Mouse (Mus musculus): ENCODE data around the gene Rtp2. TPM values are rescaled to one million over a fixed set of nuclear protein-coding genes. Genes with fewer than 3 reads are reported as not detected.

Rtp2 gene
- total and polyA plus RNA-seq, 2 experiments from 2014 or later, result 0.56 to 1.4 TPM

GRCm38 (mm10) chr16:23976196-23976595, 44.0 kb upstream of the Rtp2 start:
- H3K9me3 ChIP-seq (ENCODE audit: low read length), result no peaks in the 10 kb centered on the region
- peaks cover 19% of the 10 kb centered on the region for H3K27me3 ChIP-seq (ENCODE audit: insufficient read depth, low read length)
- no peak for ATAC-seq (ENCODE audit: low FRiP score)
- no peaks in the 10 kb centered on the region for H3K36me3 ChIP-seq (ENCODE audit: insufficient read depth, low read length)
- H3K4me3 ChIP-seq (ENCODE audit: low read depth, low read length), result no peak overlapping the region
- TF ChIP-seq CTCF (IDR thresholded peaks at IDR 0.05), result no peak
- 97% methylated on average over 2 of the region's 2 CpGs for WGBS
- 0 out of 2 replicates have a peak, but pooled peaks cover 4% of the 10 kb centered on the region for H3K4me1 ChIP-seq (ENCODE audit: insufficient read depth, low read length)
- no peak overlapping the region for H3K4me2 ChIP-seq (ENCODE audit: low read depth, low read length, poor library complexity, severe bottlenecking)
- H3K27ac ChIP-seq (ENCODE audit: low read depth, low read length), result no peak overlapping the region
- no peak overlapping the region for H3K9ac ChIP-seq (replicated peaks; ENCODE audit: low read length, poor library complexity, severe bottlenecking)
- no peak for DNase-seq (ENCODE audit: low spot score)

DNA sequence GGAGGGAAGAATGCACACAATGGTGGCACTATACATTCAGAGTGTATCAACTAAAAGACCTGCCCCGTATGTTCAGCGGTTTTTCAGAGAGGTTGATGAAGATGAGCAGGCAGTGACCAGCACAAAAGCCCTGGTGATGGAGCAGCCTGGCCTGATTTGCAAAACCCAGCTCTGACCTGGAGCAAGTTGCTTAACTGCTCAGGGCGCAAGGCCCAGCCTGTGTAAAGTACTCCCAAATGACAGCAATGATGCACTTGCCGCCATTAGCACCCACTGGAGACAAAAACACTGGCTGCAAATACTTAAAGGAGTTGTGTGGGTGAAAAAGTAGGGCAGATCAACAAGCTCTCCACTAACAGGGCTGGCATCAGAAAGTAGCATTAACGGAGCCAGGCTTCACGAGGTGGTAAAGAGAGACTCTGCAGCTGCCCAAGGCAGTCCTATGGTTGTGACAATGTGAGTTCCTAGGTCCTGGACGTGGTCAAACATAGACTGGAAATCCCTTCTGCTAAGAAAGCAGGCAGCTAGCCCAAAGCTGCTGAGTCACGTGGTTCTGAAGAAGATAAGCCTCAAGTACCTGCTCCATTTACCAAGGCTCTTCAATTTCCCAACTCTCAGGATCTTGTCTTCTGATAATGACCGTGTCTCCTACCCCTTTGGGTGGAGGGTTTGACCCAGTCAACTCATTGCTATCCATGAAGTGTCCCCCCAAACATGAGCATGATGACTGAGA, 41.6 kb upstream of the Rtp2 start:
- no peak for ATAC-seq (ENCODE audit: low FRiP score)
- no peak for TF ChIP-seq CTCF (IDR thresholded peaks at IDR 0.05)
- no peak overlapping the region for H3K4me3 ChIP-seq (ENCODE audit: low read depth, low read length)

GRCm38 (mm10) chr16:23972901-23973300, 40.7 kb upstream of the Rtp2 start:
- Histone ChIP-seq H3K4me2 (ENCODE audit: low read depth, low read length, poor library complexity, severe bottlenecking) (no peak overlapping the region), H3K27me3 (ENCODE audit: insufficient read depth, low read length) (no peaks in the 10 kb centered on the region), H3K9ac (replicated peaks; ENCODE audit: low read length, poor library complexity, severe bottlenecking) (no peak overlapping the region), H3K4me3 (ENCODE audit: low read depth, low read length) (no peak overlapping the region), H3K27ac (ENCODE audit: low read depth, low read length) (no peak overlapping the region), H3K9me3 (ENCODE audit: low read length) (no peaks in the 10 kb centered on the region), H3K4me1 (ENCODE audit: insufficient read depth, low read length) (no peaks in the 10 kb centered on the region), H3K36me3 (ENCODE audit: insufficient read depth, low read length) (no peaks in the 10 kb centered on the region)
- DNase-seq (ENCODE audit: low spot score) (no peak), ATAC-seq (ENCODE audit: low FRiP score) (no peak)
- 82% methylated on average over 11 of the region's 11 CpGs for WGBS
- TF ChIP-seq CTCF (IDR thresholded peaks at IDR 0.05), result no peak

More for the DNA sequence above, 41.6 kb upstream of the Rtp2 start:
- no peak overlapping the region for H3K27ac ChIP-seq (ENCODE audit: low read depth, low read length)
- no peaks in the 10 kb centered on the region for H3K4me1 ChIP-seq (ENCODE audit: insufficient read depth, low read length)
- no peak overlapping the region for H3K4me2 ChIP-seq (ENCODE audit: low read depth, low read length, poor library complexity, severe bottlenecking)
- H3K9me3 ChIP-seq (ENCODE audit: low read length), result no peaks in the 10 kb centered on the region
- no peak overlapping the region for H3K9ac ChIP-seq (replicated peaks; ENCODE audit: low read length, poor library complexity, severe bottlenecking)
- DNase-seq (ENCODE audit: low spot score), result no peak
- H3K27me3 ChIP-seq (ENCODE audit: insufficient read depth, low read length), result no peaks in the 10 kb centered on the region
- WGBS, result 92% methylated on average over 9 of the region's 9 CpGs
- H3K36me3 ChIP-seq (ENCODE audit: insufficient read depth, low read length), result no peaks in the 10 kb centered on the region

DNA sequence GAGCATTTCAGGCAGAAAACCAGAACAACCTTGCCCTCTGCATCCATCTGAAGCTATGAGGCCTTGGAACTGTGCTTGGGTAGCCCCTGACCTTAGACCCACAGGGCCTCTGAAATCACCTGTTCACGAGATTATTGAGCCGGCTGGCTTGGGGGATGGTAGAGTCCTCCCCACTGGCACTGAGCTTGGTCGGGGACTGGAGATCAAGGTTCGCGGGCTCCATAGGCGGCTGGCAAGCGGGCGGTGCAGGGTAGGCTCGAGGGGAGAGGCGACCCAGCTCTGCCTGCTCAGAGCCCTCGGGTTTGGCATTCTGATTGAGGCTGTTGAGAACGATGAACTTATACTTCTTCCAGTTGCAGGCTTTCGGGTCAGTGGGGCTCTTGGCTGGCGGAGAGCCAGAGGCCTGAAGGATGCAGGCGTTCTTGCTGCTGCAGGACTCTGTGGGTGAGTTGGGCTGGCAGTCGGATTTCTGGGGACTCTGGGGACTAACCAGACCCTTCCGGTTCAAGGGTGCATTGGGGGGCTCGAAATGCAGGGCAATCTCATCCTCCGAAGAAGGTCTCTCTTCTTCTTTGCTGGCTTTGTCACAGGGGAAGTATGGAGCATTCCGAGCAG, 40.0 kb upstream of the Rtp2 start:
- no peak for TF ChIP-seq CTCF (IDR thresholded peaks at IDR 0.05)
- H3K4me1 ChIP-seq (ENCODE audit: insufficient read depth, low read length), result no peaks in the 10 kb centered on the region
- H3K4me3 ChIP-seq (ENCODE audit: low read depth, low read length), result no peak overlapping the region
- no peak overlapping the region for H3K9ac ChIP-seq (replicated peaks; ENCODE audit: low read length, poor library complexity, severe bottlenecking)
- no peak for ATAC-seq (ENCODE audit: low FRiP score)
- no peaks in the 10 kb centered on the region for H3K27me3 ChIP-seq (ENCODE audit: insufficient read depth, low read length)
- no peaks in the 10 kb centered on the region for H3K9me3 ChIP-seq (ENCODE audit: low read length)
- H3K36me3 ChIP-seq (ENCODE audit: insufficient read depth, low read length), result no peaks in the 10 kb centered on the region
- 80% methylated on average over 20 of the region's 20 CpGs for WGBS
- H3K27ac ChIP-seq (ENCODE audit: low read depth, low read length), result no peak overlapping the region
- no peak overlapping the region for H3K4me2 ChIP-seq (ENCODE audit: low read depth, low read length, poor library complexity, severe bottlenecking)
- no peak for DNase-seq (ENCODE audit: low spot score)

DNA sequence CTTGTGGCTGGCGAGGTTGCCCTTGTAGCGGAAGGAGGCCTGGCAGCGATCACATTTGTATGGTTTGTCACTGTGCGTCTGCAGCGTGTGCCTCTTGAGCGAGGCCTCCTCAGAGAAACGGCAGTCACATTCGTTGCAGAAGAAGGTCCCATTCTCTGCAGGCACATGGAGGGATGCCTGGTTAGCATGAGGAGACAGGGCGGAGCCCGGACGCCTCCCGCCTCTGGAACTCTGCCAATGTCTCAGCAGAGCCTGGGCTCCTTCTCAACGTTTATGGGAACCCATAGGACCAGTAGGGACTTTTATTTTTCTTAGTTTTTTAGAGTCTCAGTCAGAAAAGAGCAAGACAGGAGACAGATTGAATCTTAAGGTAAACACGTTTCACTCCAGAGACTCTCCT, 37.7 kb upstream of the Rtp2 start:
- H3K36me3 ChIP-seq (ENCODE audit: insufficient read depth, low read length), result no peaks in the 10 kb centered on the region
- H3K4me2 ChIP-seq (ENCODE audit: low read depth, low read length, poor library complexity, severe bottlenecking), result no peak overlapping the region
- DNase-seq (ENCODE audit: low spot score) (no peak), ATAC-seq (ENCODE audit: low FRiP score) (no peak)
- H3K27ac ChIP-seq (ENCODE audit: low read depth, low read length), result no peak overlapping the region
- no peaks in the 10 kb centered on the region for H3K27me3 ChIP-seq (ENCODE audit: insufficient read depth, low read length)
- H3K9me3 ChIP-seq (ENCODE audit: low read length), result no peaks in the 10 kb centered on the region
- WGBS, result 82% methylated on average over 14 of the region's 14 CpGs
- no peak overlapping the region for H3K9ac ChIP-seq (replicated peaks; ENCODE audit: low read length, poor library complexity, severe bottlenecking)
- H3K4me3 ChIP-seq (ENCODE audit: low read depth, low read length), result no peak overlapping the region
- no peaks in the 10 kb centered on the region for H3K4me1 ChIP-seq (ENCODE audit: insufficient read depth, low read length)
- no peak for TF ChIP-seq CTCF (IDR thresholded peaks at IDR 0.05)

DNA sequence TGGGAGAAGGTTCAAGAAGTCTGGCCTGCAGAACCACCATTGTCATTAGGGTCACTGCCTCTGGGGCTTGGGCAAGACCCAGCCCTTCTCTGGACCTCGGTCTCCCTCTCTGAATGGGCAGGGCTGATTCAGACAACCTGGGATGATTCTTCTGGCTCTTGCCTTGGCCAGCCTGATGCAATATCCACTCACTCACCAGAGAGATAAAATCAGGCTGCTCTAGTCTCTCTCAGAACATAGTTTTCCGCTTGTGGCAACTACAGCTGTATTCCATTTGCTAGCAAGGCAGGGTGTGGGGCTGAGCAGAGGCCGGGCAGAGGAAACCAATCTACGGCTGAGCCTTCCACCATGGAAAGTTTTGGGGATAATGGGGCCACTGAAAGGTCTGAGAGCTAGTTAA, 36.7 kb upstream of the Rtp2 start:
- DNase-seq (ENCODE audit: low spot score) (no peak), ATAC-seq (ENCODE audit: low FRiP score) (no peak)
- no peak overlapping the region for H3K4me2 ChIP-seq (ENCODE audit: low read depth, low read length, poor library complexity, severe bottlenecking)
- no peak overlapping the region for H3K9ac ChIP-seq (replicated peaks; ENCODE audit: low read length, poor library complexity, severe bottlenecking)
- no peak overlapping the region for H3K4me3 ChIP-seq (ENCODE audit: low read depth, low read length)
- H3K4me1 ChIP-seq (ENCODE audit: insufficient read depth, low read length), result peaks cover 4% of the 10 kb centered on the region; the same call in 1 of the 2 replicates
- H3K36me3 ChIP-seq (ENCODE audit: insufficient read depth, low read length), result no peaks in the 10 kb centered on the region
- no peaks in the 10 kb centered on the region for H3K9me3 ChIP-seq (ENCODE audit: low read length)
- WGBS, result 79% methylated on average over 4 of the region's 4 CpGs
- TF ChIP-seq CTCF (IDR thresholded peaks at IDR 0.05), result no peak
- H3K27me3 ChIP-seq (ENCODE audit: insufficient read depth, low read length), result no peaks in the 10 kb centered on the region
- H3K27ac ChIP-seq (ENCODE audit: low read depth, low read length), result no peak overlapping the region
